8 mouse cellular contexts compared by ENCODE assay signal in genomic region chr10:79703541-79703940, GRCm38 (mm10). TPM values are rescaled to one million over a fixed set of nuclear protein-coding genes. Genes with fewer than 3 reads are reported as not detected.
DNase-seq lines count a peak whose midpoint lies in the region; ATAC-seq and TF ChIP-seq lines count a peak whose summit lies in the region.

No protein-coding gene starts in this region.

- no peak for ATAC-seq in heart, embryonic 12.5 days (ENCODE audit: insufficient number of reproducible peaks, low FRiP score)
- no peak for ATAC-seq in forebrain, embryonic 16.5 days
- ATAC-seq in liver, embryonic 16.5 days (ENCODE audit: low read depth), result no peak

- WGBS in heart, embryonic 12.5 days, result 76% methylated on average over 10 of the region's 10 CpGs
- 74% methylated on average over 10 of the region's 10 CpGs for WGBS in forebrain, embryonic 16.5 days
- 77% methylated on average over 10 of the region's 10 CpGs for WGBS in liver, embryonic 16.5 days (ENCODE audit: insufficient replicate concordance)

- peaks cover 53% of the 10 kb centered on the region for H3K4me1 ChIP-seq in heart, embryonic 12.5 days (replicated peaks)
- peaks cover 9 to 23% of the 10 kb centered on the region in 2 experiments; a peak in 3 of 4 replicates for H3K4me1 ChIP-seq in ES-E14 (ENCODE audit: control insufficient read depth in 2 of 2, insufficient read depth in 2 of 2, low read length in 2 of 2, poor library complexity in 1 of 2)
- H3K4me1 ChIP-seq in forebrain, embryonic 16.5 days (replicated peaks; ENCODE audit: control insufficient read depth, insufficient read depth, low read length), result peaks cover 29% of the 10 kb centered on the region
- H3K4me1 ChIP-seq in liver, embryonic 16.5 days (ENCODE audit: control insufficient read depth, low read depth, low read length), result peaks cover 37% of the 10 kb centered on the region

- in situ Hi-C loops in ES-E14 (cut with MboI; ENCODE audit: low sequenced_read_pairs in 2 of 2, unreplicated experiment in 2 of 2), result no loop called here

- H3K27ac ChIP-seq in heart, embryonic 12.5 days (ENCODE audit: poor library complexity, severe bottlenecking), result peak overlapping the region; percentile 86; the same call in 1 of the 2 replicates
- no peak overlapping the region for H3K27ac ChIP-seq in ES-E14 (ENCODE audit: insufficient read depth, low read depth, low read length, poor library complexity, severe bottlenecking)
- peak overlapping the region; percentile 45 for H3K27ac ChIP-seq in forebrain, embryonic 16.5 days (ENCODE audit: low read length)
- H3K27ac ChIP-seq in liver, embryonic 16.5 days (ENCODE audit: low read length), result peak overlapping the region; percentile 69

- H3K36me3 ChIP-seq in heart, embryonic 12.5 days, result peaks cover 16% of the 10 kb centered on the region
- H3K36me3 ChIP-seq in ES-E14 (ENCODE audit: control insufficient read depth, insufficient read depth, low read length, poor library complexity, severe bottlenecking), result peaks cover 11% of the 10 kb centered on the region; the same call in 1 of the 2 replicates
- no peaks in the 10 kb centered on the region for H3K36me3 ChIP-seq in forebrain, embryonic 16.5 days (ENCODE audit: control insufficient read depth, insufficient read depth)
- peaks cover 15% of the 10 kb centered on the region for H3K36me3 ChIP-seq in liver, embryonic 16.5 days (ENCODE audit: control insufficient read depth, insufficient read depth)

- peak overlapping the region; percentile 98 for H3K4me2 ChIP-seq in heart, embryonic 12.5 days
- peak overlapping the region; percentile 51 for H3K4me2 ChIP-seq in forebrain, embryonic 16.5 days (ENCODE audit: low read length)
- peak overlapping the region; percentile 71 for H3K4me2 ChIP-seq in liver, embryonic 16.5 days (ENCODE audit: low read depth, low read length)

- no peaks in the 10 kb centered on the region for H3K9me3 ChIP-seq in heart, embryonic 12.5 days (replicated peaks)
- no peaks in the 10 kb centered on the region for H3K9me3 ChIP-seq in ES-E14 (ENCODE audit: control insufficient read depth, insufficient read depth, low read depth, low read length)
- H3K9me3 ChIP-seq in forebrain, embryonic 16.5 days (ENCODE audit: control insufficient read depth, low read length), result no peaks in the 10 kb centered on the region
- H3K9me3 ChIP-seq in liver, embryonic 16.5 days (replicated peaks; ENCODE audit: control insufficient read depth, low read length), result no peaks in the 10 kb centered on the region

- H3K4me3 ChIP-seq in heart, embryonic 12.5 days, result peak overlapping the region; percentile 75
- peak overlapping the region in 1 of 2 experiments; percentile 56; a peak in 2 of 4 replicates for H3K4me3 ChIP-seq in ES-E14 (ENCODE audit: insufficient read depth in 1 of 2, low read depth in 1 of 2, low read length in 2 of 2, poor library complexity in 1 of 2, severe bottlenecking in 1 of 2)
- peak overlapping the region; percentile 59 for H3K4me3 ChIP-seq in forebrain, embryonic 16.5 days (replicated peaks; ENCODE audit: low read length)
- H3K4me3 ChIP-seq in liver, embryonic 16.5 days (ENCODE audit: low read depth, low read length), result peak overlapping the region; percentile 76; the same call in 1 of the 2 replicates

- DNase-seq in heart, adult 9 months (ENCODE audit: low spot score in 2 of 2), result no peak
- DNase-seq in ES-E14 (ENCODE audit: low read depth, low spot score), result no peak
- DNase-seq in retina, postnatal 1 day, result no peak
- no peak for DNase-seq in adrenal gland, postnatal 10 days
- no peak for DNase-seq in frontal cortex, postnatal 25 days (ENCODE audit: low spot score in 2 of 2)

- peak overlapping the region; percentile 96; the same call in 1 of the 2 replicates for H3K9ac ChIP-seq in heart, embryonic 12.5 days
- peak overlapping the region; percentile 41; the same call in 1 of the 2 replicates for H3K9ac ChIP-seq in ES-E14 (ENCODE audit: insufficient read depth, low read depth, low read length, poor library complexity, severe bottlenecking)
- H3K9ac ChIP-seq in forebrain, embryonic 16.5 days (replicated peaks; ENCODE audit: low read depth, low read length), result peak overlapping the region; percentile 50; the same call in 1 of the 2 replicates
- H3K9ac ChIP-seq in liver, embryonic 16.5 days (ENCODE audit: low read depth, low read length), result peak overlapping the region; percentile 53; the same call in 1 of the 2 replicates

- no peaks in the 10 kb centered on the region for H3K27me3 ChIP-seq in heart, embryonic 12.5 days (replicated peaks)
- H3K27me3 ChIP-seq in forebrain, embryonic 16.5 days (replicated peaks; ENCODE audit: control insufficient read depth, insufficient read depth, low read length), result no peaks in the 10 kb centered on the region
- no peaks in the 10 kb centered on the region for H3K27me3 ChIP-seq in liver, embryonic 16.5 days (ENCODE audit: control insufficient read depth, insufficient read depth, low read depth, low read length)

TF ChIP-seq in ES-E14, 5 proteins besides CTCF, POLR2A, EP300 and RAD21:
- TF ChIP-seq ZC3H11A (IDR thresholded peaks at IDR 0.05; ENCODE audit: borderline replicate concordance, low read depth, low read length) (no peak), ZNF384 (IDR thresholded peaks at IDR 0.05; ENCODE audit: low read depth, low read length) (no peak), MAFK (IDR thresholded peaks at IDR 0.05; ENCODE audit: insufficient read depth, low read depth, low read length) (no peak), CHD2 (IDR thresholded peaks at IDR 0.05; ENCODE audit: low read depth, low read length) (no peak), HCFC1 (IDR thresholded peaks at IDR 0.05; ENCODE audit: borderline replicate concordance, insufficient read depth, low read length) (no peak)

RNA-seq across cellular contexts. Expression of gene Bsg, which starts 0.8 kb away (rescaled TPM):
- polyA plus RNA-seq in heart, embryonic 12.5 days (2016; fragmentation: Nextera tagmentation; extraction: Ambion mirVana), result 1,289 and 1,310 TPM in 2 replicates
- 858 and 1,196 TPM in 2 replicates for total RNA-seq in ES-E14 (2012; rRNA removed)
- 726 and 729 TPM in 2 replicates for polyA plus RNA-seq in forebrain, embryonic 16.5 days (2015; fragmentation: Nextera tagmentation; extraction: Ambion mirVana)
- 924 and 947 TPM in 2 replicates for polyA plus RNA-seq in liver, embryonic 16.5 days (2015; fragmentation: Nextera tagmentation; extraction: Ambion mirVana)
- 100 to 1,000 TPM; 662 to 732 TPM for total RNA-seq in adrenal gland, postnatal 10 days (2021)

RNA-seq across cellular contexts. Expression of gene Hcn2, which starts 12.9 kb away (rescaled TPM):
- not detected in 2 replicates for polyA plus RNA-seq in heart, embryonic 12.5 days (2016; fragmentation: Nextera tagmentation; extraction: Ambion mirVana)
- total RNA-seq in ES-E14 (2012; rRNA removed), result 5.0 and 11.8 TPM in 2 replicates
- polyA plus RNA-seq in forebrain, embryonic 16.5 days (2015; fragmentation: Nextera tagmentation; extraction: Ambion mirVana), result 0.39 and 0.52 TPM in 2 replicates
- polyA plus RNA-seq in liver, embryonic 16.5 days (2015; fragmentation: Nextera tagmentation; extraction: Ambion mirVana), result not detected in 2 replicates
- total RNA-seq in adrenal gland, postnatal 10 days (2021), result 1 to 10 TPM; 7.2 to 8.7 TPM

RNA-seq across cellular contexts. Expression of gene Gzmm, which starts 14.7 kb away (rescaled TPM):
- 0.78 and 0.83 TPM in 2 replicates for polyA plus RNA-seq in heart, embryonic 12.5 days (2016; fragmentation: Nextera tagmentation; extraction: Ambion mirVana)
- 2.5 and 4.5 TPM in 2 replicates for total RNA-seq in ES-E14 (2012; rRNA removed)
- polyA plus RNA-seq in forebrain, embryonic 16.5 days (2015; fragmentation: Nextera tagmentation; extraction: Ambion mirVana), result 1.7 and 1.8 TPM in 2 replicates
- polyA plus RNA-seq in liver, embryonic 16.5 days (2015; fragmentation: Nextera tagmentation; extraction: Ambion mirVana), result 0.15 and 0.22 TPM in 2 replicates
- 1 to 10 TPM; 1.0 to 1.5 TPM for total RNA-seq in adrenal gland, postnatal 10 days (2021)

RNA-seq across cellular contexts. Expression of gene Cdc34, which starts 21.5 kb away (rescaled TPM):
- 151 and 152 TPM in 2 replicates for polyA plus RNA-seq in heart, embryonic 12.5 days (2016; fragmentation: Nextera tagmentation; extraction: Ambion mirVana)
- total RNA-seq in ES-E14 (2012; rRNA removed), result 491 and 507 TPM in 2 replicates
- 61.1 and 71.1 TPM in 2 replicates for polyA plus RNA-seq in forebrain, embryonic 16.5 days (2015; fragmentation: Nextera tagmentation; extraction: Ambion mirVana)
- polyA plus RNA-seq in liver, embryonic 16.5 days (2015; fragmentation: Nextera tagmentation; extraction: Ambion mirVana), result 80.5 and 81.5 TPM in 2 replicates
- 10 to 100 TPM; 90.2 to 96.7 TPM for total RNA-seq in adrenal gland, postnatal 10 days (2021)

RNA-seq across cellular contexts. Expression of gene Tpgs1, which starts 34.4 kb away (rescaled TPM):
- polyA plus RNA-seq in heart, embryonic 12.5 days (2016; fragmentation: Nextera tagmentation; extraction: Ambion mirVana), result 41.9 and 46.0 TPM in 2 replicates
- 29.9 and 46.7 TPM in 2 replicates for total RNA-seq in ES-E14 (2012; rRNA removed)
- polyA plus RNA-seq in forebrain, embryonic 16.5 days (2015; fragmentation: Nextera tagmentation; extraction: Ambion mirVana), result 75.9 and 76.6 TPM in 2 replicates
- 19.3 and 19.4 TPM in 2 replicates for polyA plus RNA-seq in liver, embryonic 16.5 days (2015; fragmentation: Nextera tagmentation; extraction: Ambion mirVana)
- total RNA-seq in adrenal gland, postnatal 10 days (2021), result 10 to 100 TPM; 26.2 to 27.0 TPM

Comparison
In these comparisons a context has a peak if more than half of its experiments do, and no peak if none do; other contexts are left out.
1. H3K9ac ChIP-seq: peak in every context shown above with its lines; median percentile 96 in heart, embryonic 12.5 days; 53 in liver, embryonic 16.5 days; 50 in forebrain, embryonic 16.5 days; 41 in ES-E14.